Mouse (Mus musculus): ENCODE data around the gene Slc4a10. TPM values are rescaled to one million over a fixed set of nuclear protein-coding genes. Genes with fewer than 3 reads are reported as not detected.

The Slc4a10 gene
- polyA plus RNA-seq, 1 experiment from 2014 or later, result 4.0 TPM

DNA sequence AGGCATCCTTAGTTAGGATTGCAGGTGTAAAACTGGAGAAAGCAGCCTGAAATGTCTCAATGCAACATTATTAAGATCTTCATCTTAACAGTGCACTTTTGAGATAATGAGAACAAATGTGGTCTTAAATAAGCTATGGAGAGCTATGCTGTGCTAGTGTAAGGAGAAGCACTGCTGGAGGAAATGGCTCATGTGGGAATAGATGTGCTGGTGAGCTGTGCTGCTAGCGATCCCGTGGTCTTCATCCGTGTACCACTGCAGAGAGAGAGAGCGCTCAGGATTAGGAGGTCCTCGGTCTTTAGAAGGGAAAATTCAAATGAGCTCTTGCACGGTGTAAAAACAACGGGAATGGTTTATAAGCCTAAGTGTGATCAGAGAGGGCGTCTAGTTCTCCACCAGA is 286.2 kb downstream of the Slc4a10 start:
- no peaks in the 10 kb centered on the region for H3K36me3 ChIP-seq (ENCODE audit: poor library complexity, severe bottlenecking)
- H3K4me2 ChIP-seq, result no peak overlapping the region
- no peak for ATAC-seq
- no peaks in the 10 kb centered on the region for H3K27me3 ChIP-seq
- no peak overlapping the region for H3K27ac ChIP-seq
- no peaks in the 10 kb centered on the region for H3K9me3 ChIP-seq (replicated peaks)
- H3K4me1 ChIP-seq, result peaks cover 12% of the 10 kb centered on the region
- 67% methylated on average over 8 of the region's 8 CpGs for WGBS
- H3K4me3 ChIP-seq, result no peak overlapping the region
- H3K9ac ChIP-seq, result no peak overlapping the region

- no peaks in the 10 kb centered on the region for H3K9me3 ChIP-seq (replicated peaks)
- peak overlapping the region; percentile 35 for H3K27ac ChIP-seq
- H3K27me3 ChIP-seq, result no peaks in the 10 kb centered on the region
- no peak overlapping the region for H3K9ac ChIP-seq
- no peak overlapping the region for H3K4me2 ChIP-seq
- no peaks in the 10 kb centered on the region for H3K36me3 ChIP-seq (ENCODE audit: poor library complexity, severe bottlenecking)
- peaks cover 17% of the 10 kb centered on the region for H3K4me1 ChIP-seq
- WGBS, result 72% methylated on average over 4 of the region's 4 CpGs
- peak; percentile 62 for ATAC-seq
- no peak overlapping the region for H3K4me3 ChIP-seq
Measured at GRCm38 (mm10) chr2:62334397-62335243, 288.4 kb downstream of the Slc4a10 start.

DNA sequence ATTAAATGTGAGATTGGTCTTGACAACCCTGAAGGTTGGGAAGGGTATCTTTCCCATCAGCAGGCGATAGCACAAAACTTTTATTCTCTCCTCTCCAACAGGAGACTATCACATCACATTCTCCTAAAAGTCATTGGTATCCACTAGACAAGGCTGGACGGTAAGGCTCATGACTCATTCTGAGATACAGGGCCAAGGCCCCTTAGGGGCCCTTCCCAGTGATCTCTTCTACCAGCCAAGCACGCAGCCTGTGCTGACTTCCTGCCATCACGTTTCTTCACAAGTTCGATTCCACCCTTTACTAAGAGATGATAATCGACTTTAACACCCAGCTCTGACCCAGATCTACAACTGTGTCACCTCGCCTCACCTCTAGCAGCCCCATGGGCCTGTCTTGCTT is 290.8 kb downstream of the Slc4a10 start:
- H3K4me1 ChIP-seq, result peaks cover 22% of the 10 kb centered on the region
- H3K36me3 ChIP-seq (ENCODE audit: poor library complexity, severe bottlenecking), result no peaks in the 10 kb centered on the region
- ATAC-seq, result no peak
- H3K9me3 ChIP-seq (replicated peaks), result no peaks in the 10 kb centered on the region
- H3K4me2 ChIP-seq, result no peak overlapping the region
- H3K9ac ChIP-seq, result no peak overlapping the region
- 92% methylated on average over 7 of the region's 7 CpGs for WGBS
- no peaks in the 10 kb centered on the region for H3K27me3 ChIP-seq
- H3K27ac ChIP-seq, result no peak overlapping the region
- no peak overlapping the region for H3K4me3 ChIP-seq

- H3K4me3 ChIP-seq, result no peak overlapping the region
- peak; percentile 68; the same call in 1 of the 2 replicates for ATAC-seq
- H3K4me2 ChIP-seq, result no peak overlapping the region
- no peaks in the 10 kb centered on the region for H3K27me3 ChIP-seq
- whole genome bisulfite sequencing, result 55% methylated on average over 4 of the region's 4 CpGs
- peaks cover 14% of the 10 kb centered on the region for H3K4me1 ChIP-seq
- H3K9ac ChIP-seq, result no peak overlapping the region
- H3K9me3 ChIP-seq (replicated peaks), result no peaks in the 10 kb centered on the region
- no peaks in the 10 kb centered on the region for H3K36me3 ChIP-seq (ENCODE audit: poor library complexity, severe bottlenecking)
- peak overlapping the region; percentile 54 for H3K27ac ChIP-seq
Measured at GRCm38 (mm10) chr2:62339222-62339944, 293.1 kb downstream of the Slc4a10 start.

GRCm38 (mm10) chr2:62341061-62341733 is 294.9 kb downstream of the Slc4a10 start:
- H3K9me3 ChIP-seq (replicated peaks), result no peaks in the 10 kb centered on the region
- 0 out of 2 replicates have a peak overlapping the region, but pooled peaks have one; percentile 1 for H3K4me3 ChIP-seq
- peak overlapping the region; percentile 55 for H3K4me2 ChIP-seq
- peaks cover 14% of the 10 kb centered on the region for H3K4me1 ChIP-seq
- peak overlapping the region; percentile 12; the same call in 1 of the 2 replicates for H3K27ac ChIP-seq
- no peaks in the 10 kb centered on the region for H3K27me3 ChIP-seq
- WGBS, result 62% methylated on average over 3 of the region's 3 CpGs
- H3K36me3 ChIP-seq (ENCODE audit: poor library complexity, severe bottlenecking), result no peaks in the 10 kb centered on the region
- peak; percentile 28 for ATAC-seq
- no peak overlapping the region for H3K9ac ChIP-seq

DNA sequence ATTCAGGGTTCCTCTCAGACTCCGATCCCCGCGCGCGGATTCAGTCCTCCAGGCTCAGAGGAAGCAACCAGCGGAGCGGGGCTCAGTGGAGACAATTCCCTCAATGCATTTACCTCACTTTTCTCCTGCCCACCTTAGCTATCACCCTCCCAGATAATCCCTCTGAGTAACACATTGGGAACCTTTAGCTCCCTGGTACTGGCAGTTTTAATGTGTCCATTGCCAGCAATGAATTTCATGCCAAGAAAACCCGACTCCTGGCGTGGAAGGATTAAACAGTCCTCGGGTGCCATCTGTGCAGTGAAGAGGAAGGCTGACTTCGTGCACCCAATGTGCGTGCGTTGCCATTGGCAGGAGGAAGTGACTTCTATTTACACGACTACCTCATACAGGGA is 295.5 kb downstream of the Slc4a10 start:
- H3K4me1 ChIP-seq, result peaks cover 14% of the 10 kb centered on the region
- peak overlapping the region; percentile 12; the same call in 1 of the 2 replicates for H3K27ac ChIP-seq
- WGBS, result 5% methylated on average over 14 of the region's 14 CpGs
- no peaks in the 10 kb centered on the region for H3K9me3 ChIP-seq (replicated peaks)
- no peaks in the 10 kb centered on the region for H3K36me3 ChIP-seq (ENCODE audit: poor library complexity, severe bottlenecking)
- H3K4me2 ChIP-seq, result peak overlapping the region; percentile 55
- H3K9ac ChIP-seq, result no peak overlapping the region
- H3K4me3 ChIP-seq, result 0 out of 2 replicates have a peak overlapping the region, but pooled peaks have one; percentile 1
- peak; percentile 55 for ATAC-seq
- H3K27me3 ChIP-seq, result no peaks in the 10 kb centered on the region

- Histone ChIP-seq H3K4me2 (no peak overlapping the region), H3K27ac (no peak overlapping the region), H3K4me3 (no peak overlapping the region), H3K9ac (no peak overlapping the region), H3K9me3 (replicated peaks) (no peaks in the 10 kb centered on the region), H3K4me1 (peaks cover 12% of the 10 kb centered on the region), H3K36me3 (ENCODE audit: poor library complexity, severe bottlenecking) (no peaks in the 10 kb centered on the region), H3K27me3 (no peaks in the 10 kb centered on the region)
- WGBS, result 61% methylated on average over 6 of the region's 6 CpGs
- no peak for ATAC-seq
Measured at GRCm38 (mm10) chr2:62344367-62344766, 298.1 kb downstream of the Slc4a10 start.

DNA sequence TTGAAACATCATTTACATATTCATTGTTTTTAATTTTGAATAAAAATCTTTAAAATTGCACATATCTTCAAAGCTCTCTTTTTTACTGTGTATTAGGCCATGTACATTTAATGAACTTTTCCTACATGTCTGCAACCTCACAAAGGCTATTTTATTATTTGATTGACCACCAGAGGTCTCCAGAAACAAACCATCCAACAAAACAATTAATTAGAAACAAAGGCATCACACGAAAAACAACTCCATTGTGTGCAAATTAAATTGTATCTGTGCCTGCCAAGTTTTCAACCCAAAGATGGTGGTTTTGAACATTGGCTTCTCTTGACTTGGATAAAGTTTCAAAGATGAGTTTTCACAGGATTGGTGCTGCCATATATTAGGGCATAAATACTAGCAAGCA is 300.5 kb downstream of the Slc4a10 start:
- Histone ChIP-seq H3K4me1 (peaks cover 3% of the 10 kb centered on the region; the same call in 1 of the 2 replicates), H3K9ac (no peak overlapping the region), H3K9me3 (replicated peaks) (no peaks in the 10 kb centered on the region), H3K36me3 (ENCODE audit: poor library complexity, severe bottlenecking) (no peaks in the 10 kb centered on the region), H3K4me2 (no peak overlapping the region), H3K4me3 (no peak overlapping the region), H3K27me3 (no peaks in the 10 kb centered on the region), H3K27ac (no peak overlapping the region)
- WGBS, result 18% methylated on average over 1 of the region's 1 CpGs
- no peak for ATAC-seq

- H3K4me3 ChIP-seq, result no peak overlapping the region
- 89% methylated on average over 9 of the region's 9 CpGs for WGBS
- H3K36me3 ChIP-seq (ENCODE audit: poor library complexity, severe bottlenecking), result no peaks in the 10 kb centered on the region
- no peak overlapping the region for H3K27ac ChIP-seq
- no peak overlapping the region for H3K9ac ChIP-seq
- H3K4me1 ChIP-seq, result no peaks in the 10 kb centered on the region
- no peak for ATAC-seq
- H3K4me2 ChIP-seq, result no peak overlapping the region
- no peaks in the 10 kb centered on the region for H3K27me3 ChIP-seq
- no peaks in the 10 kb centered on the region for H3K9me3 ChIP-seq (replicated peaks)
Measured at GRCm38 (mm10) chr2:62347762-62348161, 301.5 kb downstream of the Slc4a10 start.

GRCm38 (mm10) chr2:62352035-62352434 is 305.8 kb downstream of the Slc4a10 start:
- ATAC-seq, result no peak
- Histone ChIP-seq H3K9me3 (replicated peaks) (no peaks in the 10 kb centered on the region), H3K27ac (no peak overlapping the region), H3K27me3 (no peaks in the 10 kb centered on the region), H3K9ac (no peak overlapping the region), H3K4me3 (no peak overlapping the region), H3K36me3 (ENCODE audit: poor library complexity, severe bottlenecking) (no peaks in the 10 kb centered on the region), H3K4me2 (no peak overlapping the region), H3K4me1 (peaks cover 11% of the 10 kb centered on the region)
- 83% methylated on average over 3 of the region's 3 CpGs for WGBS

GRCm38 (mm10) chr2:62355766-62356165 is 309.5 kb downstream of the Slc4a10 start:
- WGBS, result 19% methylated on average over 6 of the region's 6 CpGs
- H3K9ac ChIP-seq, result no peak overlapping the region
- H3K27me3 ChIP-seq, result no peaks in the 10 kb centered on the region
- H3K4me1 ChIP-seq, result peaks cover 11% of the 10 kb centered on the region
- H3K27ac ChIP-seq, result no peak overlapping the region
- H3K36me3 ChIP-seq (ENCODE audit: poor library complexity, severe bottlenecking), result no peaks in the 10 kb centered on the region
- no peak overlapping the region for H3K4me2 ChIP-seq
- ATAC-seq, result peak; percentile 39; the same call in 1 of the 2 replicates
- H3K4me3 ChIP-seq, result no peak overlapping the region
- no peaks in the 10 kb centered on the region for H3K9me3 ChIP-seq (replicated peaks)

DNA sequence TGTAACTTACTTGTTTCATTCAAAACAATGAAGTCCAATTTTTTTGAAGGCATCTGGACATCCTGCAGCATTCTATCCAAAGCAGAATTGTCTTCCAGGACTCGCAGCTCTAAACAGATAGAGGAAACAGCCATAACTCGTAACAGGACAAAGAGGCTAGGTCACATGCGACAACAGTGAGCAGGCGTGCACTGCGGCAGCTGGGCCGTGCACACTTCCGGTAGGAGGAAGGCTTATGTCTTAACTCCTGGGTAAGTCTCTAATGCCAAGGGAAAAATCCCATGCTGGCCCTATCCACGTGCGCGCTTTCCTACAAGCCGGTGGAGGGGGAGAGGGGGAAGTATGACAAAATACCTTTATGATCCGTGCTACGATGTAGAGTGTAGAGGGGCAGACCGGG is 310.3 kb downstream of the Slc4a10 start:
- Histone ChIP-seq H3K27me3 (no peaks in the 10 kb centered on the region), H3K4me2 (no peak overlapping the region), H3K9me3 (replicated peaks) (no peaks in the 10 kb centered on the region), H3K27ac (no peak overlapping the region), H3K4me1 (peaks cover 11% of the 10 kb centered on the region), H3K36me3 (ENCODE audit: poor library complexity, severe bottlenecking) (no peaks in the 10 kb centered on the region), H3K9ac (no peak overlapping the region), H3K4me3 (no peak overlapping the region)
- 81% methylated on average over 14 of the region's 14 CpGs for WGBS
- no peak for ATAC-seq

Measured in forebrain, embryonic 13.5 days (tissue).